Mouse (Mus musculus): Measurements from ENCODE around the gene Prkg1. TPM values are rescaled to one million over a fixed set of nuclear protein-coding genes. Genes with fewer than 3 reads are reported as not detected.

The Prkg1 gene
- total RNA-seq, 4 experiments from 2014 or later, result 17.2 to 37.1 (median 29.4) TPM

DNA sequence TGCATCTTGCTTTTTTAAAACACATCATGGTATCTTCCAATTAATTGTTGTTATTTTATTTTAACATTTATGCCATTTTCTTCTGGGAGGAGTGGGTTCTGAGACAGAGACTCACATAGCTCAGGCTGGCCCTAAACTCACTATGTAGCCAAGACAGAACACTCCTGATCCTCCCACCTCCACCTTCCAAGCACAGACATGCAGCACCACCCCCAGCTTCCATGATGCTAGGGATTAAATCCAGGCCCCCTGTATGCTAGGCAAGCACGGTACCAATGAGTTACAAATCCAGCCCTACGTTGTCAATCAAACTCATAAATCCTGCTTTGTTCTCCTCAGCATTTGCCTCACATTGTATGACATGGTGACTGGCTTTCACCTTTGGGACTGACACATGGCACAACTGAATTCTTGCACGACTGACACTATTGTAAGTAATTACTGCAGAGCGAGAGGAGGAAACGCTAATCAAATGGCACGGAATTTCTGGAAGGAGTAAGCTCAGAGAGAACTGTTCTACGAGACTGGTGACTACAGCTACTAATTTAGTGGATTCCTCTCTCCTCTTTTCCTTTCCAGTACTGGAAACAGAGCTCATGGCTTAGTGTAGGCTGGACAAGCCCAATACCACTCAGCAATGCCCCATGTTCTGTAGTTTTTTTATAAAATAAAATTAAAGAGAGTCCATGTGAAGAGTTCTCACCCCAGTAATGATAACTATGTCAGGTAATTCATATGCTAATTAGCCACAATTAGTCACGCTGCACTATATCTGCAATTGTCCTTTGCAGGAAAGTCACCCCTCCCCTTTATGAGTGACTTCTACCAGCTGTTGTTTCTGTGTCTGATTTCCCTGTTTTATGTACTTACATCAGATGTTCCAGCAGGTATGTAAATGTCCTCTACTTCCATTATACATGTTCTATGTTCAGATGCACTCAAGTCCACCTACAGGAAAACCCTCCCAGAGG, 133.6 kb downstream of the Prkg1 start:
- no peak for DNase-seq (ENCODE audit: low spot score in 2 of 2)

DNA sequence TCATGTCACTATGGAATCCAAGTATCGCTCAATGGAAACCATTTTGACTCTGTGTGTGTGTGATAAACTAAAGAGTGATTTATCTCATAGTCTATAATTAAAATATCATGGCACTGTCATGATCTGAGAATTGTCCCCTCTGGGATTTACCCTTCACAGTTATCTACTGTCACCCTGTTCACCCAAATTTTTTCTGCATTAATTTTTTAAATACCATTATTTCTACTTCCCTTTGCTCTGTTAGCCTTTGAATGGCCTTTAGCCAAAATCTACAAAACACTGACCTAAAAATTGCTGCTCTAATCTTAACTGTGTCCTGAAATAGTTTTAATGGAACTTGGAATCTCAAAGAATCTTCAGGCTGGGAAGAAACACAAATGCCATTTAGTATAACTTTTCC, 143.1 kb downstream of the Prkg1 start:
- no peak for DNase-seq (ENCODE audit: low spot score in 2 of 2)

- DNase-seq (ENCODE audit: low spot score in 2 of 2), result no peak
Observed at GRCm38 (mm10) chr19:31616830-31617229, 148.0 kb downstream of the Prkg1 start.

GRCm38 (mm10) chr19:31616159-31616558, 148.7 kb downstream of the Prkg1 start:
- DNase-seq (ENCODE audit: low spot score in 2 of 2), result no peak

DNA sequence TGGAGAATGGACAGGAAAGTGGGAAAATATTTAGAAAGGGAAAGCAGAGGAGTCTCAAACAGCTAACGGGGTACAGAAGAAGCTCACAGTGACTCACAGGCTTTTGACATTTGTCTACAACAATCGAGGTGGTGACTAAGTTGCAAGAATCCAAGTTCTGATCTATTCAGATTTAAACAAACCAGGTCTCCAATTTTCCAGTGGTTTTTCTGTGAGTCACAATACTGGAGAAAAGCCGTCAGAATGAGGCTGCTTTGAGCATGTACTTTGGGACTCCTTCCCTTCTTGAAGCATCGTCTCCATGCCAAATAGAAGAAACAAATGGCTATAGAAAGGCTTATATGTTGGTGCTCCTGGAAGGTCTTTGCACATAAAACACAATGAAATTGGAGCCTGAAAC, 151.7 kb downstream of the Prkg1 start:
- no peak for DNase-seq (ENCODE audit: low spot score in 2 of 2)

DNA sequence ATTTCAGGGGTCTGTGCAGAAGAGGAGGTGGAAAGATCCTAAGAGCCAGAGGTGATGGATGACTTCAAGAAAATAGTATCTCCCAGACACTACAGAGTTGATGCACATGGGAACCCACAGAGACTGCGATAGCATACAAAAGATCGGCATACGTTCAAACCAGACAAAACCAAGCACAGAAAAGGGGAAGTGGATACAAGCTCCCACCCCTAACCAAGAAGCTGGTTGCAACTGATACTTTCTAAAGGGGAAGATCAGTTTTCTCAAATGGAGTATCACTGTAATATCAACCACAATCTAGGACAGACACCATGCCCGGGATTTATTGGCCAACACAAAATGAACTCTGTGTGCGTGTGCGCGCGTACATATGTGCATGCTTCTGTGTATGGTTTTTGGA, 162.3 kb downstream of the Prkg1 start:
- DNase-seq (ENCODE audit: low spot score in 2 of 2), result no peak

GRCm38 (mm10) chr19:31594011-31594410, 170.8 kb downstream of the Prkg1 start:
- DNase-seq (ENCODE audit: low spot score in 2 of 2), result no peak

DNA sequence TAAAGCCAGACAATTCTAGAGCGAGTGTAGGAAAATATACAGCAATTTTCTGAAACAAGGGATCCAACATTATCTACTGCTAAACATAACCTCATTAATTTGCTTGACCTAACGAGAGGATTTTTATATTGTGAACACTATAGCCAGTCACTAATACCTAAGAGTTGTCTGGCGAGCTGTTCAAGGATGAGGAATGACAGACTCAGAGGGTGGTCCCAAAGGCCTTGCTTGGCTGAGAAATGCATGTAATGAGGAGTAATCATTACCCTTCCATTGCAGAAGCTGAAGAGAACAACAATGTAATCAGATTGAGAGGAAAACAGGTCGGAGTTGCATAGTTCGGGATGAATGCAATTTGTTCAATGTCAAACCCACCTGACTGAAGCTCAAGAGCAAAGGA, 174.1 kb downstream of the Prkg1 start:
- DNase-seq (ENCODE audit: low spot score in 2 of 2), result no peak

GRCm38 (mm10) chr19:31577092-31577491, 187.7 kb downstream of the Prkg1 start:
- no peak for DNase-seq (ENCODE audit: low spot score in 2 of 2)

DNA sequence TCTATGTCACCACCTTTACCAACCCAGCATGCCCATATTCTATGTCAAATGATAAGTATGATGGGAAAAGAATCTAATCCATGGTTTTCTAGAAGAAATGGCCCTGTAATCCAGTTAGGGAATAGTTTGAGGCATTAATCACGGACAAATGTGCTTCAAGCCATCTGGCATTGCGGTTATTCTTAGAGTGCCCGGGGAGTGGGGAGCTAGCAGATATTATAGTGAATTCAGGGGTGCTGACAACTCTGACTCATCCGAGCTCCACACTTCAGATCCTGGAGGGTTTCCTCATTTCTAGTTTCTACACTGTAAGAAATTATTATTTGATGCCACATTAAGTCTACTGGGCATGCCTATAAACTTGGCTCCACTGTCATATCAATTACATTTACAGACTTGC, 200.5 kb downstream of the Prkg1 start:
- DNase-seq (ENCODE audit: low spot score in 2 of 2), result no peak

DNA sequence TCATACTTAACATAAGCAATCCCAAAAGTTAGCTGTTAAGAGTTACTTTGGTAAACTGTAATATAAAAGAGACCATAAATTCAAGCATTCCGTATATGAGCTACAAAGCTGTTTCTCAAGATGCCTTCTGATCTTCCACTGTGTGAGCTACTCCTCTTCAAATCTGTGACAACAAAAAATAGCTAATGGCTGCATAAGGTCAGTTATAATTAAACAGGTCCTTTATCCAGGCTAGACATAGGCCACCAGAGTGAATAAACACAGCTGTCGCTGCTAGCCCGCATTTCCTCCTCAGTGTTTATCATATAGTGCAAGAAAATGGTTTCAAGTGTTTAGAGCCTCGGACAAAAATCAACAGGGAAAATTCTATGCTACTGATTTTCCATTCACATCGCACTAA, 218.8 kb downstream of the Prkg1 start:
- DNase-seq (ENCODE audit: low spot score in 2 of 2), result no peak

DNA sequence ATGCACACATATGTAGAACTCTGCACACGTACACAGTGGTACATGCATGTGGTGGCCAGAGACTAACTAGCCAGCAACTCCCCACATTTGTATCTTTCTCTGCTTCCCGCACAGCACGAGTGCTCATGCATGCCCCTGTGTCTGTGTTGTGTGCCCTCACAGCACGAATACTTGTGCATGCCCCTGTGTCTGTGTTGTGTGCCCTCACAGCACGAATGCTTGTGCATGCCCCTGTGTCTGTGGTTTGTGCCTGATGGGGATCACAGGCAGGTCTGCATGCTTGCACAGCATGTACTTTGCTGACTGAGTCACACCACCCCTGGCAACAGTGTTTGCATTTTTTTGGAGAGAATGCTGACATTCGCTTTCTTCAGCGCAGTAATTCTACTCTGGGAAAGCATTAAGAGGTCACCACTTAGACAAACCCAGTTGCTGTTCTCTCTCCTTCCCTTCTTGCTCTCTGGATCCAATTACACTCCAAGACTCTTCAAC, 233.5 kb downstream of the Prkg1 start:
- no peak for DNase-seq (ENCODE audit: low spot score in 2 of 2)

GRCm38 (mm10) chr19:31530616-31531015, 234.2 kb downstream of the Prkg1 start:
- DNase-seq (ENCODE audit: low spot score in 2 of 2), result no peak

GRCm38 (mm10) chr19:31529890-31530289, 234.9 kb downstream of the Prkg1 start:
- no peak for DNase-seq (ENCODE audit: low spot score in 2 of 2)

DNA sequence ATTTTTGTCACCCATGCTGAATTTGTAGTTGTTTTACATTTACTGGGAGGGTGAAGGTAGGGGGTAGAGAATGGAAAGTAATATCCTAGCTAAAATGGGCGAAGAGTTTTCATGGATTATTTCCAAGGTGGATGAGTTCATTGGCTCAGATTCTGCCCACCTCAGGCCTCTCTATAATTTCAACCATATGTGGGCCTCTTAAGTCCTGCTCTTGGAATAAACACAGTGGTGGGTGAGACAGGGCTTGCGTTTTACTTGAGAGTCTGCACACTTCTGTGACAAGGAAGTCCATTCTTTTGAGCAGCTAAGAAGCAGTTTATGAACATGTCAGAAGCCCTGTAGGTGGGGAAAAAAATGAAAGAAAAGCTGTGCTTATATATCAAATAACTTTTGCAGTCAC, 250.3 kb downstream of the Prkg1 start:
- DNase-seq (ENCODE audit: low spot score in 2 of 2), result no peak

- DNase-seq (ENCODE audit: low spot score in 2 of 2), result no peak
Observed at GRCm38 (mm10) chr19:31507831-31508230, 257.0 kb downstream of the Prkg1 start.

GRCm38 (mm10) chr19:31506296-31506695, 258.5 kb downstream of the Prkg1 start:
- no peak for DNase-seq (ENCODE audit: low spot score in 2 of 2)

GRCm38 (mm10) chr19:31505041-31505440, 259.8 kb downstream of the Prkg1 start:
- no peak for DNase-seq (ENCODE audit: low spot score in 2 of 2)

GRCm38 (mm10) chr19:31497386-31497785, 267.4 kb downstream of the Prkg1 start:
- DNase-seq (ENCODE audit: low spot score in 2 of 2), result no peak

GRCm38 (mm10) chr19:31489606-31490005, 275.2 kb downstream of the Prkg1 start:
- no peak for DNase-seq (ENCODE audit: low spot score in 2 of 2)

GRCm38 (mm10) chr19:31471766-31472165, 293.1 kb downstream of the Prkg1 start:
- DNase-seq (ENCODE audit: low spot score in 2 of 2), result no peak

GRCm38 (mm10) chr19:31460188-31460587, 304.6 kb downstream of the Prkg1 start:
- no peak for DNase-seq (ENCODE audit: low spot score in 2 of 2)

- DNase-seq (ENCODE audit: low spot score in 2 of 2), result no peak
Observed at GRCm38 (mm10) chr19:31444101-31444500, 320.7 kb downstream of the Prkg1 start.

Measured in gastrocnemius, adult 8-10 months (tissue).